Mouse (Mus musculus) left cerebral cortex, adult 2 months (tissue): Measurements from ENCODE around the gene Foxp1. TPM values are rescaled to one million over a fixed set of nuclear protein-coding genes. Genes with fewer than 3 reads are reported as not detected.

Experiments used
- DNase-seq, 2 experiments: peaks; one replicate each; pipeline ENCODE4 v3.0.0; 2021 to 2022; ENCODE audit warnings: low spot score in 2 of 2, mixed read lengths in 1 of 2; ENCODE audit errors: extremely low spot score in 1 of 2
- H3K27ac ChIP-seq: fragments of 200-600 bp; 2 replicates; pipeline ENCODE4 v1.8.1; 2022
- H3K4me3 ChIP-seq: fragments of 200-600 bp; 2 replicates; pipeline ENCODE4 v1.8.1; 2022
- CTCF ChIP-seq: fragments of 200-600 bp; IDR thresholded peaks from 2 replicates; pipeline ENCODE4 v1.8.1; 2022; ENCODE audit warnings: antibody characterized with exemption, mild to moderate bottlenecking, moderate library complexity
- intact Hi-C: fragments of 180-260 bp; cut with DNase I; formaldehyde crosslinking; loops from one replicate; pipeline ENCODE4 v1.15.1; 2025
- total RNA-seq, 2 experiments: library from RNA; stranded (reverse); gene quantifications; 2 replicates each; pipeline ENCODE4 v1.2.3; 2021

Foxp1 gene
- total RNA-seq, 2 experiments from 2014 or later = 133 to 139 TPM

GRCm38 (mm10) chr6:98972404-98972803 lies 550.1 kb downstream of the Foxp1 start:
- intact Hi-C loops = no loop called here
- no peak overlapping the region for H3K4me3 ChIP-seq
- H3K27ac ChIP-seq = no peak overlapping the region

DNA sequence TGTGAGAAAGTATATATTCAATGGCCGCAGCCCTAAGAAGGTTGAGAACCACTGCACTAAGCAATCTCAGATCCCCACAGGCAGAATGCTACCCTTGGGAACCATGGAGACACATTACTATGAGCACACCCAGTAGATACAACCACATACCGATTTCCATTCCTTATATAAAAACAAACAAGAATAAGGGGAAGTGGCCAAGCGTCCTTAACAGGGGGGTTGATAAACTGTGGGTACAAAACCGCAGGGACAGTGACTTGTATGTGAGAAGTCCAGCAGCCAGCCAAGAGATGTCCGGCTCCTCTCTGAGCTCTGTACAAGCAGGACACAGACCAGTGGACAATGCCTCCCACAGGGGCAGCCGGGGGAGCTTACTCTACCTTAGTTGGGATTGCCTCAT lies 563.2 kb downstream of the Foxp1 start:
- Histone ChIP-seq H3K27ac (no peak overlapping the region), H3K4me3 (no peak overlapping the region)
- no peak for TF ChIP-seq CTCF
- intact Hi-C loops = no loop called here
- no peak for DNase-seq

More at GRCm38 (mm10) chr6:98972404-98972803, 550.1 kb downstream of the Foxp1 start:
- no peak for TF ChIP-seq CTCF
- DNase-seq = no peak

DNA sequence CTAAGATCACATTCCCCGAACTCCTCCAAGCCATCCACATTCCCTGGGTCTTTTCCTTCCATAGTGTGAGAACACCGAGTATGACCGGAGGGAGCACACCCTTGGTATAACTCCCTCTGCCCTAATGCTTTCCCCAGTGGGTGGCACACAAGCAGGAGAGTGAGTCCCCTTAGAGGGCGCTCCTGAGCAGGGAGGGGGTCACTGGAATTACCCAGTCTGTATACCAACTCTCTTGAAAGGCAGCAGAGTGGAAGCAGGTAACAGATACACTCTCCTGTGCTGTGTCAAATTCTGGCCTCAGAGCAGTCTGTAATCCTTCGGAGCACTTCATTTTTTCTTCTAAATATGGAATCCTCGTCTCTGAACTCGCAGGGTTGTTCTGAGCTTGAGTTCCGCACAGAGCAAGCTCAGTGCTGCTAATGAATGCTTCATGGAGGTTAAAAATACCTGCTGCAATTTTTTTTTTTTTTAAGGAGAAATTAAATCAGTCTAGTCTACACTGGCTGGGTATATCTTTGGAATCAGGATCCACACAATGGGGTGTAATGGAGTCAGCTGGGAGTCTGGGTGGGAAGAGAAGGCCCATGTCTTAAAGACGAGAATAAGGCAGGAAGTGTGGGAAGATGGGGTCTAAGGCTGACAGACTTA lies 565.9 kb downstream of the Foxp1 start:
- no peak overlapping the region for H3K4me3 ChIP-seq
- no peak for DNase-seq
- peak; percentile 29 for TF ChIP-seq CTCF
- intact Hi-C loops = no loop called here
- H3K27ac ChIP-seq = no peak overlapping the region

DNA sequence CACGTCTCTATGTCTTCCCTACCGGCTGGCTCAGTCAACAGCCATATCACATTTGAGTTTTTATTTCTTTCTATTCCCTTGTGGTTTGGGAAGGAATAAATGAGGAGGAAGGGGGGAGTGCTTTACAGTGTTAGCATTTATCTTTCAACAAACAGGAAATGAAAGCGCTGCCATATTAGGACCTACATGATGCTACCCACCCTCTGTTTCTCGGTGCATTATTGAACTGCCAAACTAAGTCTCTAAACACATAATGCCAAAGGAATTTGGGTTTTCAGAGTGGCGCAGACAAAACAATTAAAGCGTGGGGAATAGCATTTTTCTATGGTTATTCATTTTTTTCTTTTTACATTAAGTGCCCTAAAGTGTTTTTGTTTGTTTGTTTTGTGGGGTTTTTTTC lies 566.8 kb downstream of the Foxp1 start:
- intact Hi-C loops = no loop called here
- no peak overlapping the region for H3K4me3 ChIP-seq
- no peak for TF ChIP-seq CTCF
- H3K27ac ChIP-seq = no peak overlapping the region
- DNase-seq = no peak

DNA sequence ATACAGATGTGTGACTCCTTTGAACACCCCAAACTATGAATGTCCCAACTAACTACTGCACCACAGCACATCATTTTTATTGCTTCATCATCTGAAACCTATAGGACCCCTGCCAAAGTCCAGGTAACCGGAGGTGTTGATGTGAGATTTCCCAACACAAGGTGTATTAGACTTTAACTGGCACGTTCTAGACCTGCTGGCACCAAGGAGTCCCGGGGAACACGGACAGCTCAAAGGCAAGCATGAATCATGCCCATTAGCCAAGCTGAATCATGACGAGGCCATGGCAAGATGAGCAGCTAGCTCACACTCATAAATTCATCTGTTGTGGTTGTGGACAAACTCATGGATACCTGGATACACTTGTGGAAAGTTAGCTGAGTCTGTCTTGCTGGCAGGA lies 568.1 kb downstream of the Foxp1 start:
- TF ChIP-seq CTCF = no peak
- intact Hi-C loops = no loop called here
- Histone ChIP-seq H3K27ac (no peak overlapping the region), H3K4me3 (no peak overlapping the region)
- DNase-seq = no peak

- H3K4me3 ChIP-seq = no peak overlapping the region
- intact Hi-C loops = loop anchor here (10.0 kb wide), 1 partner anchor 575 kb away; the partner anchor contains the start of gene Foxp1
- no peak for DNase-seq
- no peak for TF ChIP-seq CTCF
- peak overlapping the region; percentile 71 for H3K27ac ChIP-seq
Measured at GRCm38 (mm10) chr6:98949703-98950191, 572.8 kb downstream of the Foxp1 start.

- intact Hi-C loops = loop anchor here (10.0 kb wide), 1 partner anchor 576 kb away; the partner anchor contains the start of gene Foxp1
- Histone ChIP-seq H3K4me3 (no peak overlapping the region), H3K27ac (peak overlapping the region; percentile 71; the same call in 1 of the 2 replicates)
- DNase-seq = no peak
- TF ChIP-seq CTCF = no peak
Measured at GRCm38 (mm10) chr6:98949286-98949685, 573.2 kb downstream of the Foxp1 start.

GRCm38 (mm10) chr6:98948153-98949141 lies 574.1 kb downstream of the Foxp1 start:
- TF ChIP-seq CTCF = no peak
- no peak for DNase-seq
- Histone ChIP-seq H3K27ac (peak overlapping the region; percentile 71; the same call in 1 of the 2 replicates), H3K4me3 (no peak overlapping the region)
- intact Hi-C loops = loop anchor here (10.0 kb wide), 1 partner anchor 576 kb away; the partner anchor contains the start of gene Foxp1

GRCm38 (mm10) chr6:98947486-98948152 lies 574.9 kb downstream of the Foxp1 start:
- TF ChIP-seq CTCF = no peak
- no peak for DNase-seq
- intact Hi-C loops = loop anchor here (10.0 kb wide), 1 partner anchor 577 kb away; the partner anchor contains the start of gene Foxp1
- Histone ChIP-seq H3K4me3 (no peak overlapping the region), H3K27ac (no peak overlapping the region)

GRCm38 (mm10) chr6:98946731-98947130 lies 575.8 kb downstream of the Foxp1 start:
- no peak overlapping the region for H3K4me3 ChIP-seq
- DNase-seq = no peak
- H3K27ac ChIP-seq = no peak overlapping the region
- TF ChIP-seq CTCF = no peak
- intact Hi-C loops = loop anchor here (10.0 kb wide), 1 partner anchor 578 kb away; the partner anchor contains the start of gene Foxp1
